Mouse (Mus musculus) heart, postnatal 0 days (tissue): ENCODE measurements around the gene Grn.

Experiments used
- CTCF ChIP-seq: IDR thresholded peaks from 2 replicates; pipeline ENCODE4 v1.5.1; 2016; ENCODE audit warnings: antibody characterized with exemption, control low read depth, low read depth
- EP300 ChIP-seq: IDR thresholded peaks from 2 replicates; pipeline ENCODE4 v1.6.1; 2016; ENCODE audit warnings: antibody characterized with exemption, low read depth

DNA sequence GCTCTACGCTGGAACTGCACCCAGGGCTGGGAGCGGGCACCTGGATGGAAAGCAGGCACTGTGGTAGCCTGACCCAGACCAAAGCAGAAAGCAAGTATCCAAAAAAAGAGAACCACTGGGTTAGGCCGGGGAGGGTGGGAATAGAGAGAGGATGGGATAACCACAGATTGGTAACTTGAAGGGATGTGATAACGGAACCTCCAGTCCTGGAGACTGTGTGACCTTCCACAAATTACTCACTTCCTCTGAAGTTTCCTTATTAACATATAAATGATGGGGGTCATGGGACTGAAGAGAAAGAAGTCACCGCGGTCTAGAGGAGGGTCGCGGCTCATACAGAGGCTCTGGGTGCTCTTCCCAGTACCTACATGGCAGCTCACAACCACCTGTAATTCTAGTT is 10.1 kb downstream of the Grn start:
- TF ChIP-seq EP300 (no peak), CTCF (no peak)
